Mouse (Mus musculus): ENCODE measurements around the gene Hamp2.

The Hamp2 gene

DNA sequence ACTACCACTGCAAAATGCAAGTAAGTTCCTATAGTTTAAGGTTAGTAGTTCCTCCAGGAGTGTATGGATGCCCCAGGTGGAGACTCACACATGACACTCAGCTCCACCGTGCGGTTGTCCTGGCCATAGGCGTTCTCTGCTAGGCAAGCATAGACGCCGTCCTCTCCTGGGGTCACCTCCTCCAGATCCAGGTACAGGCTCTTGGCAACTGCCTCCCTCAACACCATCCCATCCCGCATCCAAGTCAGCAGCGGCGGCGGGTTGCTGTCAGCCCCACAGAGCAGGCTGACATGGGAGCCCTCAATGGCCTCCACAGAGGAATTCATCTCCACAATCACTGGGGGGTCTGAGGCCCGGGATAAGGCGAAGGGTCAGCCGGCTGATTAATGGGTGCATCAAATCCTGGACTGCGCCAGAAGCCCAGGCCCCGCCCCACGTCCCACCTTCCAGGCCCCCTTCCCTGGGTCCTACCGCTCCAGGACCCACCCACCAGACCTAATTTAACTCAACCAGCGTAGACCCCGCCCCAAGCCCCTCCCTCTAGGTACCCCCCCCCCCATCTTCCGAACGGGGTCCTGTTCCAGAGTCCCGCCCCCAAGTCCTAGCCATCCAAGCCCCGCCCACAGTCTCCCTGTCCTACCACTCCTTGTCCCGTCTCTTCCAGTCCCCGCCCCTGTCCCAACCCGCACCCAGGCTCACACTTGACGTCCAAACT, 16.0 kb downstream of the Hamp2 start:
- no peak for ATAC-seq (ENCODE audit: insufficient number of reproducible peaks, low FRiP score, low TSS enrichment)

DNA sequence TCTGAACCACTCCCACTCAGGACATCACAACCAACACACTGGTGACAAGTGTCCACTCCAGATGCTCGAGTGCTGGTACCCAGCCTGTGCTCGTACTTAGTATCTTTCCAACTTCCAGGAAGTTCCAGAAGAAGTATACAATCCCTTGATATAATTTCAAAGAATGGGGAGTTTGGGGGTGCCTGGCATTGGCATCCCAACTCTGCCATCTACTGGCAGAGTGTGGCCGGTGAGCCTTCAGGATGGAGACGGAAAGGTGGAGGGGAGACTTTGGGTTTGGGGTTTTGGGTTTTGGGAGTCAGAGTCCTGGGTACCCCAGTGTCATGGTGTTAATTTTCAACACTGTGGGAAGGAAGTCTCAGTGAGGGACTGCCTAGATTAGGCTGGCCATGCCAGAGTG, 20.4 kb downstream of the Hamp2 start:
- ATAC-seq (ENCODE audit: insufficient number of reproducible peaks, low FRiP score, low TSS enrichment), result no peak

DNA sequence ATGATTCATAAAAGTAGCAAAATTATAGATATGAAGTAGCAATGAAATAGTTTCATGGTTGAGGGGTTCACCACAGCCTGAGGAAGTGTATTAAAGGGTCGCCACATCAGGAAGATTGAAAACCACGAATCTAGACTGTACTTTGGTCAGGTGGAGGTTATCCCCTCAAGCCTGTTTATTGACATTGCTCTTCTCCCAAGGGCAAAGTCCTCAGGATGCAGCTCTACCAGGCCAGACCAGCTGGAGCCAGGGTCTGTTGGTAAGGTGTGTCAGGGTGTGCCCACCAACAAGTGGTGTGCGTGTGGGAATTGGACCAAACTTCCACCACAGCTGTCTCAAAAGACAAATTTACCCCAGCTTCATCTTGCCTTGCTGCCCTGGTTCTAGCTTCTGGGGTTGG, 29.3 kb downstream of the Hamp2 start:
- no peak for ATAC-seq (ENCODE audit: insufficient number of reproducible peaks, low FRiP score, low TSS enrichment)

- ATAC-seq (ENCODE audit: insufficient number of reproducible peaks, low FRiP score, low TSS enrichment), result no peak
These were observed 32.0 kb downstream of the Hamp2 start for GRCm38 (mm10) chr7:30892515-30892914.

DNA sequence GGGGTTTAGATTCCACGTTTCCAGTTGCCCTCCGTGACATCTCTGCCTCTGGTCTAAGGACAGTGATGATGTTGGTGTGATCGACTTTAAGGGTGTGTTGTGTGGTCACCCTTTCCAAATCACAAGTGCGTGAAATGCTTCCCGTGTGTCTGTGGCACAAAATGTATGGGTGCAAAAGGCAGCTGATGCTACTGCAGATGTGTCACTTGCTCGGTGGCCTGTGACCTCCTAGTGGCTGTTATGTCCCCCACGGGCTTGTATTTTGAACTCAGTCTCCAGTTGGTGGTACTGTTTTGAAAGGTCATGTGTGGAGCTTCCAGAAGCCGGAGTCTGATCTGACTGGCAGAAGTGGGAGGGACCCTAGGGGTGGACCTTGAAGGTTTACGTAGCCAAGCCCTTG, 32.7 kb downstream of the Hamp2 start:
- no peak for ATAC-seq (ENCODE audit: insufficient number of reproducible peaks, low FRiP score, low TSS enrichment)

GRCm38 (mm10) chr7:30890681-30891080, 33.8 kb downstream of the Hamp2 start:
- ATAC-seq (ENCODE audit: insufficient number of reproducible peaks, low FRiP score, low TSS enrichment), result no peak

GRCm38 (mm10) chr7:30888786-30889185, 35.7 kb downstream of the Hamp2 start:
- no peak for ATAC-seq (ENCODE audit: insufficient number of reproducible peaks, low FRiP score, low TSS enrichment)

DNA sequence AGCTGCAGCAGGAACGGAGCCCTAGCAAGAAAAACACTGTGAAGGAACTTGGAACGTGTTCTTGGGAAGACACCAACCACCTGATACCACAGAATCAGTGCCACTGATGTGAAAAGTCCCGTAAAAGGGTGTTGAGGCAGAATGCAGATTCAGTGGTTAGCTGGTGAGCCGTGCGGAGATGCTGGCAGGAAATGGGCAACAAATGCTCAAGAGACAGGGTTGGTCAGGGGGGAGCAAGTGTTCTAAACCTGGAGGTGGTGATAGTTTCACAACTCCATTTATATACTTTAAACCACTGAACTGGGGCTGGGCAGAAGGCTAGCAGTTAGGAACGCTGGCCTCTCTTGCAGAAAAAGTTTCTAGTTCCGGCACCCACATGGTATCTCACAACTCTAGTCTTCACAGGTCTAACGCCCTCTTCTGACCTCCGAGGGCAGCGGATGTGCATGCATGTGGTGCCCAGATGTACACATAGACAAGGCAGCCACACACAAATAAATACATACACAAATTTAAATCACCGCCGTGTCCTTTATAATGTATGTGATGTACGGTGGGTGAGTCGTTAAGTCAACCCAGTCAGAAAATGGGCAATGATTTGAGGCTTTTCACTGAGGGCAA, 36.8 kb downstream of the Hamp2 start:
- no peak for ATAC-seq (ENCODE audit: insufficient number of reproducible peaks, low FRiP score, low TSS enrichment)

DNA sequence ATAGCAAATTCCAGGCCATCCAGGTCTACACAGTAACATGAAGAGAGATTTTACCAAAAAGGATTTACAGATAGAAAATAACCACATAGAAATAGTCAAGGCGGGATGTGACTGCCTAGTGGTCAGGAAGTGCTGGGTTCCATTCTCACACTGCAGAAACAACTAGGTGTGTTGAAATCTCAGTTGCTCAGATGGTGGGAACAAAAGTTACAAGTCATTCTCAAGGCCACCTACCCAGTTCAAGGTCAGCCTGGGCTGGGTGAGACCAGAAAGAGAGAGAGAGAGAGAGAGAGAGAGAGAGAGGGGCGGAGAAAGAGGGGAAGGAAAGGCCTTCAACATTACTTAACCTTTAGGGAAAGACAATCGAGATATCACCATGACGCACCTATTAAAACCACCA, 37.6 kb downstream of the Hamp2 start:
- ATAC-seq (ENCODE audit: insufficient number of reproducible peaks, low FRiP score, low TSS enrichment), result no peak

GRCm38 (mm10) chr7:30884047-30884446, 40.4 kb downstream of the Hamp2 start:
- ATAC-seq (ENCODE audit: insufficient number of reproducible peaks, low FRiP score, low TSS enrichment), result no peak

DNA sequence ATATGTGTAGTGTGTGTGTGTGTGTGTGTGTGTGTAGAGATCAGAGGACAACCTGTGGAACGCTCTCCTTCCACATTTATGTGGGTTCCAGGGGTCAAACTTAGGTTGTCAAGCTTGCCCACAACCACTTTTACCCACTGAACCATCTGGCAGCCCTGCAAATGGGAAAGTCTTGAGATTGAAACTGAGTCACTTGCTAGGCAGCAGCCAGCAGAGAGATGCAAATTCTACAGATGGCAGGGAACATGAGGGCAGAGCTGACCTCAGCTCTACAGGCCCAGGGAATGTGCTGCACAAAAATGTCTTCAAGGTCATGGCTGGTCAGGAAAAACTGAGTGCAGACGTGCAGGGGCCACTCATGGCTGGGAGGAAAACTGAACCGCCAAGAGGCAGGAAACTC, 43.1 kb downstream of the Hamp2 start:
- ATAC-seq (ENCODE audit: insufficient number of reproducible peaks, low FRiP score, low TSS enrichment), result no peak

- no peak for ATAC-seq (ENCODE audit: insufficient number of reproducible peaks, low FRiP score, low TSS enrichment)
These were observed 44.3 kb downstream of the Hamp2 start, which contains the start of gene Cd22 for GRCm38 (mm10) chr7:30880176-30880575. Gene Cd22 (minus strand): TSS chr7:30880342.

DNA sequence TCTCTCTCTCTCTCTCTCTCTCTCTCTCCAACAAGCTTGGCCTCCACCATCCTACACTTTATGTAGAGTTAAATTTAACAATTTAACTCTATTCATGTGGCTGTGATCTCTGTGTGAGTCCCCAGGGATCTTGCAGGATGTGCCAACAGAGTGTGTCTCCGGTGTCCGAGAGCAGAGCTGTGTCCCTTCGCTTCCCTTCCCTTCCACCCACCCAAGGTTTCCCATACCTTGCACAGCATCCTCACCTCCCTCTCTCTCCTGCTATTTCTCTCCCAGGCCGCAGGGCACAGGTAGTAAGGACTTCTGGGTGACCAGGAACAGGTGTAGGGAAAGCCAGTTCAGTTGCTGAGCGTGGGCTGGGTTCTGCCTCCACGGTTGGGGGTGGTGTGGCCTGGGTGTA, 45.5 kb downstream of the Hamp2 start:
- no peak for ATAC-seq (ENCODE audit: insufficient number of reproducible peaks, low FRiP score, low TSS enrichment)

DNA sequence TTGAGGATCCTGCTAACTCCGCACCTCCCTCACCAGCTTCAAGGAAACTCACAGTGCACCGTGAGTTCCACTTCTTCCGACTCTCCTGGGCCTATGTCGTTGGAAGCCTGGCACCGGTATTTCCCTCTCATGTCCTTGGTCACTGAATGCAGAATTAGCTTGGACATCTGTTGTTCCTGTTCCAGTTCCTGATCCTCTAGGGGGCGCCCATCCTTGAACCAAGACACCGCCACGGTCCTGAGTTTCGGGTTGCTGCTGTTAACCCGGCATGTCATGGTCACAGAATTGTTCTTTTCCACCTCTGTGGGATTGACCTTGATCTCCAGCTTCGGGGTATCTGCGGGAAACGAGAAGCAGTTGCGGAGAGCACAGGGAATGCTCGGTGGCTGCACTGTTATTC, 51.4 kb downstream of the Hamp2 start:
- no peak for ATAC-seq (ENCODE audit: insufficient number of reproducible peaks, low FRiP score, low TSS enrichment)
